Mouse (Mus musculus) C2C12 (cell line): Measurements from ENCODE around the gene St6gal1.

Experiments
- CTCF ChIP-seq: IDR thresholded peaks from one replicate; pipeline ENCODE4 v1.5.1; 2011; ENCODE audit not compliant: control insufficient read depth, insufficient read depth, insufficient read length
- MAX ChIP-seq: IDR thresholded peaks from one replicate; pipeline ENCODE4 v1.6.1; 2011; ENCODE audit warnings: mild to moderate bottlenecking, control low read depth
- MYOG ChIP-seq: IDR thresholded peaks from one replicate; pipeline ENCODE4 v1.6.1; 2011; ENCODE audit not compliant: control insufficient read depth, insufficient read length; ENCODE audit errors: extremely low read depth
- USF1 ChIP-seq: IDR thresholded peaks from one replicate; pipeline ENCODE4 v1.6.1; 2011; ENCODE audit warnings: low read depth, mild to moderate bottlenecking, control low read depth, moderate library complexity

DNA sequence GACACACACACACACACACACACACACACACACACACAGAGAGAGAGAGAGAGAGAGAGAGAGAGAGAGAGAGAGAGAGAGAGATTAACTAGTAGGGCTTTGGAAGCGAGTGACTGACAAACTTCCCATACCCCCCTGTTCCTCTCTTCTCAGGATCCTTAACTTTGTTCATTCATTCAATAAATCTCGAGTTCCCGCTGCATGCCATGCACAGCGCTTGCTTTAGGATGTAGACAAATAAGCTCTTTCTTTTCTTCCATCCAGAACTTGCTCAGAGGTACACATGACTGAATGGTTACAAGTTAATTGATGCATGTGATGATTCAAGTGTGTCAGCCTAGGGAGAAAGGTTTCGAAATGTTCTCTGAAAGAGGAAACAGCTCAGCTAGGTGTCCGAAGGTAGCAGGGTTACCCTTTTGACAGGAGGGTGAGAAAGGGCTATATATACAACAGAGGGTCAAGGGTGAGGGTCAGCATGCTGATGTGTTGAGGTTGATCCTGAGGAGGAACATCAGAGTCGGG, 10.7 kb downstream of the St6gal1 start:
- TF ChIP-seq USF1 (no peak), CTCF (no peak), MYOG (no peak), MAX (no peak)
